Mouse (Mus musculus) heart, postnatal 14 days (tissue): ENCODE measurements at regions not wholly inside any gene's neighbourhood (a gene's known extent, or its start where the extent isn't known, plus 50 kb on each side); places are given as distances from the start of the nearest gene placed in this dataset.
"Not testable (repeated sequence)": the region's sequence is repeated elsewhere in the genome, so short reads cannot be mapped to it uniquely, and the experiment has no call there.

Experiments
- DNase-seq, 2 experiments: peaks; one replicate each; pipeline ENCODE4 v3.0.0; 2021 to 2022
- intact Hi-C: fragments of 180-260 bp; cut with DNase I; formaldehyde crosslinking; loops from one replicate; pipeline ENCODE4 v1.15.1; 2025

GRCm38 (mm10) chr14:74180066-74180465 lies 460.6 kb upstream of the Htr2a start:
- intact Hi-C loops = no loop called here
- no peak for DNase-seq

- DNase-seq = no peak
- intact Hi-C loops = no loop called here
These were observed 457.6 kb upstream of the Htr2a start for GRCm38 (mm10) chr14:74182996-74183395.

DNA sequence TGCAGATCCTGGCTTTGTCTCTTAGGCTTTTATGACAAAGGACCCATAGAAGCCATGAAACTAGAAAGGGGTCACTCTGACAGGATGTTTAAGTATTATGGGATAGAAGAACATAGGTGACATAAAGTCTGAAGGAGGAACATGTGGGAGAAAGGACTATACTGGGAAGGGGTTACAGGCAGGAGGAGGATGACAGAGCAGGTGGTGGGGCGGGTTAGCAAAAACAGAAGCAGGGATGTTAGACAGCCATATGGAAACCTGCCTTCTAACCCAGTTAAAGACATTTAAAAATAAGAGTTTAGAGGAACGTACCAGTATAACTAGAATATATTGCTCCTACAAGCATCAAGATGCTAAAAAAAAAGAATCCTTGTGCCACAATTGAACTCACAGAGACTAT lies 438.9 kb upstream of the Htr2a start:
- intact Hi-C loops = no loop called here
- DNase-seq = no peak

DNA sequence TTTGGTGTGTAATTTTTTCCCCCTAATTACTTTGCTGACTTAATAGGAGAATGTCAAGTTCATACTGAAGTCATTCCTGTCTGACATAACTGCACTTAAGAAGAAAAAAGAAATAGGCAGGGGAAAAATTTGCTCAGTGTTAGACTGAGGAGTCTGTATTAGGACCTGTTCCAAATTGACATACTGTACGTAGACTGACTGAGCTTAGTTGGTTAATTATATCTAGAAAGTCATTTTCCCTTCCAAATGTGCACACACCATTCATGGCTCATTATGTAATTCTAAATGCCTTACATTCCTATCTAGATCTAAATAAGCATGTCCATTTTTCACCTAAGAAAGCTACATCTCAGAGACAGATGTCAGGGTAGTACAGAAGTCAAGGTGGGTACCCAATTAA lies 435.6 kb upstream of the Htr2a start:
- intact Hi-C loops = no loop called here
- DNase-seq = no peak

DNA sequence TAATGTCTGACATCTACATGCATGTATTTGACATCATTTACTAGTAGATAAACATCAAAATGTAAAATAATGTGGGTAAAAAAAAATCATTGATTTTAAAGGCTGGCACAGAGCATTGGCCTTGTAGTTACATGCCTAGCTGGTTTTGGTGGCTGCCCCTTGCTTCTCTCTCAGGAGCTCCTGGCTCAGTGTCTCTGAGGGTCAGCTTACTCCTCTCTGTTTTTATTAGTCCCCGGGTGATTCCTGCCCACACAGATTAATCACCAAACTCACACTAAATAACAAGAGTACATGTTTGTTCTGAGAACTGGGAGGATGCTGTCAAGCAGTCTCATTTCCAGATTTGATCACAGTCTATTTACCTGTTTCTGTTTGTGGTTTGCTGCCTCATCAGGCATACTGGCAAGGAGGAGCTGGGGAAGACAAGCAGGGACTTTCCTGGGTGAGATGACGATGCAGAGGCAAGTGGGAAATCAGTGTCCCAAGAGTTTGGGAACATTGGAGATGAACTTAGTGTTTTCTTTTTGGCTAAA lies 422.7 kb upstream of the Htr2a start:
- intact Hi-C loops = no loop called here

DNA sequence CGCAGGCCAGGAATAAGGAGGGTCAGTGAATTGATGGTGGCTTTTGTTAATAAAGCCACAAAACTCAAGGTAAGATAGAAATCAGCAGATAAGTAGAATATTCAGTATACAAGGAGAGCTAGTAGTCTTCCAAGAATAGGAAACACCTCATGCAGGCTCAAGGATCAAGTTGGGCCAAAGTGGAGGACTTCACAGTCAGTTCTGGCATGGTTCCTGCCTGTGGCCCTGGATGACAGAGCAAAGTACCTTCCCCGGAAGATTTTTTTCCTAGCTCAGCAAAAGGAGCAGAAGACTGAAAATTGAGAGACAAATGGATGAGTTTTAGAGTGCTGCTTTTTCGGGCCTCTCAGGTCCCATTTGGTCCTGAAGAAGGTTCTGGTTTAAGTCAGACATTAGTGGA lies 420.9 kb upstream of the Htr2a start:
- intact Hi-C loops = no loop called here
- no peak for DNase-seq

More for the DNA sequence above, 422.7 kb upstream of the Htr2a start:
- no peak for DNase-seq

DNA sequence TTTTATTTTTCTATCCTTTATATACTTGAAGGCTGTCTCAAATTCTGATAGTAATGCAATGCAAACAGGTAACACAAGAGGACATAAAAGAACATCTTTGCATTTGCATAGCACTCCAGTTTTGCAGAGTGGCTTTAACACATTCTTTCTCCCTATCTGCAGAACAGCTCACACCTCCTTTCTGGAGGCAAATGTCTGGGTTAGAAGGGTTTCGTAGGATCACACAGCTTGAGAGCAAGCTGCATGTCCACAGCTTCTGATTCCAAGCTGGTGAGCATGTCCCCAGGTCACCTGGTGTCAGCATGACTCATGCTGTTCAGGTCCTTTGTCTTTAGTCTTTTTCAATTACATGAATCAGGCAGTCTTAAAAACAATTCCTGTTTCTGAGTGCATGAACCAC lies 418.5 kb upstream of the Htr2a start:
- intact Hi-C loops = no loop called here
- DNase-seq = no peak

- intact Hi-C loops = no loop called here
- no peak for DNase-seq
These were observed 411.0 kb upstream of the Htr2a start for GRCm38 (mm10) chr14:74229560-74230187.

DNA sequence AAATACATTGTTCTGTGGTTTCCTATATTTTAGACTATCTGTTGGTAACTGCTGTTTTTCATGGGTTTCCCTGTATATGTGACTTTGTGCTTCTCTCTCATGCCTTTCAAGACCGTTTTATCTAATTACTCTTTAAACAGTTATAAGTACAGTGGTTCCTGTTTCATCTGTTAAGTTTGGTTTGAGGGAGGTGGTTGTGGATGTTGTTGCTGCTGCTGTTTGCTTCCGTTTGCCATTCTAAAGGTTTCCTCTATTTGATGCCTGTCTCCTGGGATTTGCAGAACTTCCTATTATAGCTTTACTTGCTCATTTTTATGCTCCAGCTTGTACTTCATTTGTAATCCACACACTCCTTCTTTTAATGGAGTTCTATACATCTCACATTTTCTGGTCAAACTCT lies 400.4 kb upstream of the Htr2a start:
- intact Hi-C loops = no loop called here
- DNase-seq = no peak

GRCm38 (mm10) chr14:74249263-74249878 lies 391.3 kb upstream of the Htr2a start:
- intact Hi-C loops = no loop called here
- no peak for DNase-seq

GRCm38 (mm10) chr14:74250021-74250420 lies 390.6 kb upstream of the Htr2a start:
- DNase-seq = no peak
- intact Hi-C loops = no loop called here

DNA sequence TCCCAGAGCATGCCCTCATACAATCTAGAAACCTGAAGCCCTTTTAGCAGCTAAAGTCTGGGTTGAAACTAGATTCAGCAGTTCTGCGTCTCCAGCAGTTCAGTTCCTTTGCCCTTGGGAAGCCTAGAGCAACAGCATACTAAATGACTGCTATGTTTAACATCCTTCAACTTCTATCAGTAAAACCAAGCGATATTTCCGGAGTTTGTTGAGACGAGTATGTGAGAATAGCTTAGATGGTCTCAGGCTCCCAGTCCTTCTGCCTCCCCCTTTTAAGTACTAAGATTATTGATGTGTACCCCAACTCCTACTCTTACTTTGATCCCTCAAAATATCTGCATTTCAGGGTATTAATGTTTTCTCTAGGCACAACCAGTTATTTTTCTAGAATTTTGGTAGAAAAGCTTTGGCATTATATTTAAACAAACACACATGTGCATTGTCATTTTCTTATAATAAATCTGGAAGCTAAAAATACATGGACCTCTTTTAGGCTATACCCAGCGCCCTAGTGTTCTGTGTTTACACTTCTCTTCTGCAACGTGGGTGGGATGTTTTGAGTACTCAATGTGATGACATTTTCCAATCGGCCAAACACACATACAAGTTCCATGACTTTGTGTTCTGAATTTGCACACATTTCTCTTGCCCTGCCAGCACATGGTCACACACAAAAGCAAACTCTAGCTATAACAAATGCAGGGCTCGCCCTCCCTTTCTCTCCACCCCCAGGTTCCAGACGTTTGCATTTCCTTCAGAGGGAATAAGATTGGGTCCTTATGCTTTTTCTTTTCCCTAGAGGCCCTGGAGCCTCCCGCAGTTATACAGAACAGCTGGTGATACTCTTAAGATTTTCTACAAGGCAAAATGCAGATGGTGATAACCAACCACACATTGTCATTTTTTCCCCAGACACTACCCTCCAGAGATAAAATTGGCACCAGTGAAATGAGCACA lies 388.2 kb upstream of the Htr2a start:
- intact Hi-C loops = no loop called here
- DNase-seq = no peak

DNA sequence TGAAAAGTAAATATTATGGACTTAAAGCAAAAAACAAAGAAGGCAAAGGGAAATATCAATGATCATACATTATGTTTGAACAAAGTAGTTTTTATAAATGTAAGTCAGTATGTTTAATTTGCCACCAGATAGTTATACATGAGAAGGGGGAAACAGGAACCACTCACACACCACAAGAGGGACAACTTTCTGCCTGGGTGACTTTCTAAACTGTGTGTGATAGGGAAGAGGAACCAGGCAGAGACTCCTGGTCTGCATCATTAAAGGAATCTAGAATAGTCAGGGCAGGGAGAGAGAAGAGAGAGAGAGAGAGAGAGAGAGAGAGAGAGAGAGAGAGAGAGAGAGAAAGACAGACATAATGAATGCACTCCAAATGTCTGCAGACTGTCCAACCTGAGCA lies 385.6 kb upstream of the Htr2a start:
- intact Hi-C loops = no loop called here
- no peak for DNase-seq

GRCm38 (mm10) chr14:74259437-74259836 lies 381.2 kb upstream of the Htr2a start:
- intact Hi-C loops = no loop called here
- DNase-seq = no peak

DNA sequence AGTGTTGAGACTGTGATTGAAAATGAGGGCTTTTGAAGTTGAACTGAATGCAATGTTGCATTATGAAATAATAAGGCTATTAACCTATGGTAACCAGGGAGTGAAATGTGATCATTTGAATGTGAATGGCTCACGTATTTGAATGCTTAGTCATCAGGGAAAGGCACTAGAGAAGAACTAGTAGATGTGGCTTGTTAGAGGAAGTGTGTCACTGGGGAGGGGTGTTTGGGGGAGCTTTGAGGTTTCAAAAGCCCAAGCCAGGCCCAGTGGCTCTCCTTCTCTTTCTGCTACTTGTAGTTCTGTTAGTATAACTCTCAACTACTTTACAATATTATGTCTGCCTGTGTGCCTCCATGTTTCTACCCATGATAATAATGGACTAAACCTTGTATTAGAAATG lies 373.6 kb upstream of the Htr2a start:
- no peak for DNase-seq
- intact Hi-C loops = no loop called here

- no peak for DNase-seq
These were observed 346.1 kb upstream of the Htr2a start for GRCm38 (mm10) chr14:74294560-74294959.

DNA sequence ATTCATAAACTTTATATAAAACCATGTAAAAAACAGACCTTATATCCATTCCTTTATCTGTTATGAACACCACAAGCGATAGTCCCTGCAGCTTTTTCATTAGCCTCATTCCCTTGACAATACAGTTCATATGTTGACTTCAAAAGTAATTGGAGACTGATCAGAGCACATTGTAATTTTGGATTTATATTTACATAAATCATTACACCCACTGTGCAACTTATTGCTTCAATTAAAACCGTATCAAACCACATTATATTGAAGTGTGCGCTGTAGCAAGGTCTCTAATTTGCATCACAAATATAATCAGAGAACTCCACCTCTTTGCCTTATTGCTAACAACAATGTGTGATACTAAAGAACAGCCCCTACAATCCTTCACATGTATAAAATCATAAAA lies 336.2 kb upstream of the Htr2a start:
- no peak for DNase-seq
- intact Hi-C loops = no loop called here

More at GRCm38 (mm10) chr14:74294560-74294959, 346.1 kb upstream of the Htr2a start:
- intact Hi-C loops = no loop called here

DNA sequence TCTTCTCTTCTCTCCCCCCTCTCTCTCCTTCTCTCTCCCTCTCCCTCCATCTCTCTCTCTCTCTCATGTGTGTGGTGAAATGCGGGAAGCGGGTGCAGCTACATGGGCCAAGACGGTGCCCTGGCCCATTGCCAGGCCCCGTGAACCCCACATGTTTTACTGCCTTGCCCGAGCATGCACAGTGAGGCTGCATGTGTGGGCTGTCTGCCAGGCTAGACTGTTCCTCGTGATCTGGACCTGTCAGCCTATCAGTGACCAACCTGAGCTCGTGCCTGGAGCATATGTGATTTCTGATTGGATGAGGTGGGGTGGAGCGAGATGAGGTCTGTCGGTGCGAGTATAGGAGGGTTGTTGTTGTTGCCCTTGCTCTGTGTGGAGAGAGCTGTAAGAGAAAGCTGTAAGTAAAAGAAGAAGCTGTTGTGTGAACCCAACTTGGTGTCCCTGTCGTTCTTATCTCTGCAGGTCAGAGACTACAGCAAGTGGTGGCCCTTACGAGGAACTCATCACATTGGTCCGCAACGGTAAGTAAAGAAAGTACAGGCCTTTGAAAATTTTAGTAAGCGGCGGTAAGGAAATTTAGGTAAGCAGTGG lies 333.8 kb upstream of the Htr2a start:
- intact Hi-C loops = no loop called here

GRCm38 (mm10) chr14:74309451-74309850 lies 331.2 kb upstream of the Htr2a start:
- intact Hi-C loops, DNase-seq: not testable (repeated sequence)

More for the DNA sequence above, 333.8 kb upstream of the Htr2a start:
- DNase-seq = no peak

- intact Hi-C loops = no loop called here
- no peak for DNase-seq
These were observed 313.3 kb upstream of the Htr2a start for GRCm38 (mm10) chr14:74327291-74327690.

DNA sequence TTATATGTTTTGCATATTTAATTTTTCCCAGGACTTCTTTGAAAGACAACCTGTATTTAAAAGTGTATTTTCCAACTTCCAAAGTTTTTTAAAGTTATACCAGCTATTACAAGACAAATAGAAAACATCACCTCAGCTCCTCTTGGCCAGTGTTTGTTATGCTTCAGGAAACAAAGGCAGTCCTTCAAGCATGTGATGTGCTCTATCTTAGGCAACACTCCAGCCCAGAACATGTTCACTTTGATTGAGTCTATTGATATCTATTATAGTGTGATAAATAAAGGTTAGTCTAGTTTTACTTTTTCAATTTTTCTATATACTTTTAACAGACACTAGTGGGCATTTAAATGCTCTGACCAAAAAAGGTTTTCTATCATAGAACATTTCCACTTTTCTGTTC lies 289.9 kb upstream of the Htr2a start:
- intact Hi-C loops = no loop called here
- no peak for DNase-seq
